In genomic region chr8:72443994-72444350, GRCm38 (mm10) we compare ENCODE assay signal across 8 mouse cellular contexts. TPM values are rescaled to one million over a fixed set of nuclear protein-coding genes. Genes with fewer than 3 reads are reported as not detected.
A peak's percentile ranks its signal among the peaks of the same experiment; 100 is the strongest.
DNase-seq lines count a peak whose midpoint lies in the region; ATAC-seq and TF ChIP-seq lines count a peak whose summit lies in the region.

No protein-coding gene starts in this region.

- H3K4me1 ChIP-seq in embryonic facial prominence, embryonic 11.5 days (ENCODE audit: control insufficient read depth, insufficient read depth, low read length), result no peaks in the 10 kb centered on the region
- H3K4me1 ChIP-seq in intestine, embryonic 14.5 days (replicated peaks; ENCODE audit: control insufficient read depth, insufficient read depth, low read length), result 0 out of 2 replicates have a peak, but pooled peaks cover 4% of the 10 kb centered on the region
- H3K4me1 ChIP-seq in midbrain, postnatal 0 days (ENCODE audit: insufficient read depth, low read length), result peaks cover 3% of the 10 kb centered on the region

- no peaks in the 10 kb centered on the region for H3K36me3 ChIP-seq in embryonic facial prominence, embryonic 11.5 days (replicated peaks; ENCODE audit: control insufficient read depth, insufficient read depth, low read depth, low read length)
- H3K36me3 ChIP-seq in intestine, embryonic 14.5 days (ENCODE audit: control insufficient read depth, insufficient read depth, low read length), result peaks cover 2% of the 10 kb centered on the region; the same call in 1 of the 2 replicates
- peaks cover 4% of the 10 kb centered on the region; the same call in 1 of the 2 replicates for H3K36me3 ChIP-seq in midbrain, postnatal 0 days (ENCODE audit: insufficient read depth, low read length)

- H3K4me2 ChIP-seq in embryonic facial prominence, embryonic 11.5 days (ENCODE audit: low read depth, low read length), result peak overlapping the region; percentile 45
- H3K4me2 ChIP-seq in intestine, embryonic 14.5 days (ENCODE audit: low read length), result peak overlapping the region; percentile 73
- peak overlapping the region; percentile 47 for H3K4me2 ChIP-seq in midbrain, postnatal 0 days (ENCODE audit: low read depth, low read length, poor library complexity, severe bottlenecking)

- H3K9ac ChIP-seq in embryonic facial prominence, embryonic 11.5 days (replicated peaks; ENCODE audit: low read length), result peak overlapping the region; percentile 79
- peak overlapping the region; percentile 55 for H3K9ac ChIP-seq in intestine, embryonic 14.5 days (ENCODE audit: low read length)
- peak overlapping the region; percentile 67 for H3K9ac ChIP-seq in midbrain, postnatal 0 days (replicated peaks; ENCODE audit: low read length, poor library complexity, severe bottlenecking)

- H3K9me3 ChIP-seq in embryonic facial prominence, embryonic 11.5 days (replicated peaks; ENCODE audit: control insufficient read depth, low read length), result no peaks in the 10 kb centered on the region
- no peaks in the 10 kb centered on the region for H3K9me3 ChIP-seq in intestine, embryonic 14.5 days (ENCODE audit: control insufficient read depth, low read length)
- H3K9me3 ChIP-seq in midbrain, postnatal 0 days (ENCODE audit: low read length), result no peaks in the 10 kb centered on the region

- TF ChIP-seq CTCF in layer of hippocampus, adult 2 months (conservative IDR thresholded peaks at IDR 0.05), result no peak; the same call in 1 of the 2 replicates
- TF ChIP-seq CTCF in midbrain, postnatal 0 days (IDR thresholded peaks at IDR 0.05), result no peak

- H3K27me3 ChIP-seq in embryonic facial prominence, embryonic 11.5 days (ENCODE audit: control insufficient read depth, insufficient read depth, low read length), result no peaks in the 10 kb centered on the region
- H3K27me3 ChIP-seq in intestine, embryonic 14.5 days (replicated peaks; ENCODE audit: control insufficient read depth, insufficient read depth, low read length), result no peaks in the 10 kb centered on the region
- H3K27me3 ChIP-seq in midbrain, postnatal 0 days (ENCODE audit: insufficient read depth, low read length), result no peaks in the 10 kb centered on the region

- no peak for DNase-seq in layer of hippocampus, adult 2 months (ENCODE audit: low spot score in 2 of 2)
- DNase-seq in layer of hippocampus, adult 8-10 months (ENCODE audit: low spot score in 2 of 2), result no peak
- no peak for DNase-seq in embryonic facial prominence, embryonic 11.5 days (ENCODE audit: low spot score)
- no peak for DNase-seq in intestine, embryonic 14.5 days (ENCODE audit: low spot score)
- no peak for DNase-seq in midbrain, postnatal 0 days (ENCODE audit: low spot score)
- DNase-seq in cerebellum, adult 11-12 months, result no peak
- DNase-seq in adrenal gland, postnatal 36 days, result no peak
- no peak for DNase-seq in layer of hippocampus, postnatal 25 days (ENCODE audit: extremely low spot score in 1 of 2, low spot score in 1 of 2)

- H3K4me3 ChIP-seq in layer of hippocampus, adult 2 months, result peak overlapping the region; percentile 60
- H3K4me3 ChIP-seq in embryonic facial prominence, embryonic 11.5 days (ENCODE audit: low read depth, low read length), result peak overlapping the region; percentile 42
- H3K4me3 ChIP-seq in intestine, embryonic 14.5 days (ENCODE audit: low read depth, low read length), result peak overlapping the region; percentile 53
- H3K4me3 ChIP-seq in midbrain, postnatal 0 days (ENCODE audit: low read depth, low read length), result peak overlapping the region; percentile 38

- peak overlapping the region; percentile 87 for H3K27ac ChIP-seq in layer of hippocampus, adult 2 months
- H3K27ac ChIP-seq in embryonic facial prominence, embryonic 11.5 days (replicated peaks; ENCODE audit: low read depth, low read length), result no peak overlapping the region
- H3K27ac ChIP-seq in intestine, embryonic 14.5 days (ENCODE audit: low read depth), result peak overlapping the region; percentile 29; the same call in 1 of the 2 replicates
- peak overlapping the region; percentile 52 for H3K27ac ChIP-seq in midbrain, postnatal 0 days (ENCODE audit: low read depth, low read length)

- peak; percentile 58; the same call in 1 of the 2 replicates for ATAC-seq in embryonic facial prominence, embryonic 11.5 days (replicated peaks; ENCODE audit: insufficient number of reproducible peaks, low FRiP score, low TSS enrichment, low read depth)
- ATAC-seq in intestine, embryonic 14.5 days (replicated peaks; ENCODE audit: low FRiP score, low TSS enrichment, low read depth), result peak; percentile 48
- ATAC-seq in midbrain, postnatal 0 days (ENCODE audit: low FRiP score), result peak; percentile 62

- 39% methylated on average over 6 of the region's 6 CpGs for WGBS in embryonic facial prominence, embryonic 11.5 days
- 42% methylated on average over 6 of the region's 6 CpGs for WGBS in intestine, embryonic 14.5 days
- 36% methylated on average over 6 of the region's 6 CpGs for WGBS in midbrain, postnatal 0 days

RNA-seq across cellular contexts. Expression of gene 1700030K09Rik, which starts 0.3 kb away (rescaled TPM):
- total RNA-seq in layer of hippocampus, adult 2 months (2021), result 10 to 100 TPM; 10.9 to 11.7 TPM
- 10 to 100 TPM in 3 of 4 experiments, 1 to 10 TPM in 1; 9.6 to 14.3 (median 12.0) TPM for total RNA-seq in layer of hippocampus, adult 8-10 months (2022)
- polyA plus RNA-seq in embryonic facial prominence, embryonic 11.5 days (2014; fragmentation: Nextera tagmentation; extraction: Ambion mirVana), result 12.2 and 12.3 TPM in 2 replicates
- polyA plus RNA-seq in intestine, embryonic 14.5 days (2014; fragmentation: Nextera tagmentation; extraction: Ambion mirVana), result 13.3 and 15.4 TPM in 2 replicates
- total RNA-seq in midbrain, postnatal 0 days (2014; rRNA removed), result 8.7 and 8.9 TPM in 2 replicates
- 14.7 TPM in 2 replicates for polyA plus RNA-seq in midbrain, postnatal 0 days (2015; fragmentation: Nextera tagmentation; extraction: Ambion mirVana)
- total RNA-seq in adrenal gland, postnatal 36 days (2021), result 1 to 10 TPM; 7.1 to 8.1 TPM
- total RNA-seq in layer of hippocampus, postnatal 25 days (2021), result 10 to 100 TPM; 12.9 to 15.4 TPM

RNA-seq across cellular contexts. Expression of gene Calr3, which starts 0.3 kb away (rescaled TPM):
- under 1 TPM; 0.52 to 0.90 TPM for total RNA-seq in layer of hippocampus, adult 2 months (2021)
- 1 to 10 TPM in 2 of 4 experiments, under 1 TPM in 1, not detected in 1; 0.83 to 1.2 (median 1.2) TPM for total RNA-seq in layer of hippocampus, adult 8-10 months (2022)
- polyA plus RNA-seq in embryonic facial prominence, embryonic 11.5 days (2014; fragmentation: Nextera tagmentation; extraction: Ambion mirVana), result 1.2 and 1.6 TPM in 2 replicates
- 1.7 and 1.9 TPM in 2 replicates for polyA plus RNA-seq in intestine, embryonic 14.5 days (2014; fragmentation: Nextera tagmentation; extraction: Ambion mirVana)
- 0.28 and 0.77 TPM in 2 replicates for total RNA-seq in midbrain, postnatal 0 days (2014; rRNA removed)
- polyA plus RNA-seq in midbrain, postnatal 0 days (2015; fragmentation: Nextera tagmentation; extraction: Ambion mirVana), result 1.0 and 1.2 TPM in 2 replicates
- 1 to 10 TPM; 3.7 to 4.3 TPM for total RNA-seq in adrenal gland, postnatal 36 days (2021)
- total RNA-seq in layer of hippocampus, postnatal 25 days (2021), result under 1 TPM; 0.69 to 0.85 TPM

RNA-seq across cellular contexts. Expression of gene Eps15l1, which starts 22.7 kb away (rescaled TPM):
- total RNA-seq in layer of hippocampus, adult 2 months (2021), result 10 to 100 TPM; 69.7 to 75.1 TPM
- 10 to 100 TPM; 69.5 to 77.8 (median 72.1) TPM for total RNA-seq in layer of hippocampus, adult 8-10 months (2022)
- polyA plus RNA-seq in embryonic facial prominence, embryonic 11.5 days (2014; fragmentation: Nextera tagmentation; extraction: Ambion mirVana), result 68.8 and 71.6 TPM in 2 replicates
- 60.6 and 61.9 TPM in 2 replicates for polyA plus RNA-seq in intestine, embryonic 14.5 days (2014; fragmentation: Nextera tagmentation; extraction: Ambion mirVana)
- total RNA-seq in midbrain, postnatal 0 days (2014; rRNA removed), result 65.7 and 66.4 TPM in 2 replicates
- polyA plus RNA-seq in midbrain, postnatal 0 days (2015; fragmentation: Nextera tagmentation; extraction: Ambion mirVana), result 51.3 and 51.9 TPM in 2 replicates
- total RNA-seq in adrenal gland, postnatal 36 days (2021), result 10 to 100 TPM; 38.6 to 52.6 TPM
- total RNA-seq in layer of hippocampus, postnatal 25 days (2021), result 10 to 100 TPM; 58.9 to 72.2 TPM

RNA-seq across cellular contexts. Expression of gene Cherp, which starts 31.1 kb away (rescaled TPM):
- 10 to 100 TPM; 83.1 TPM for total RNA-seq in layer of hippocampus, adult 2 months (2021)
- total RNA-seq in layer of hippocampus, adult 8-10 months (2022), result 10 to 100 TPM; 69.3 to 97.6 (median 83.2) TPM
- polyA plus RNA-seq in embryonic facial prominence, embryonic 11.5 days (2014; fragmentation: Nextera tagmentation; extraction: Ambion mirVana), result 55.7 and 63.4 TPM in 2 replicates
- 64.0 and 64.3 TPM in 2 replicates for polyA plus RNA-seq in intestine, embryonic 14.5 days (2014; fragmentation: Nextera tagmentation; extraction: Ambion mirVana)
- 33.4 and 51.4 TPM in 2 replicates for total RNA-seq in midbrain, postnatal 0 days (2014; rRNA removed)
- polyA plus RNA-seq in midbrain, postnatal 0 days (2015; fragmentation: Nextera tagmentation; extraction: Ambion mirVana), result 44.5 and 50.9 TPM in 2 replicates
- total RNA-seq in adrenal gland, postnatal 36 days (2021), result 10 to 100 TPM; 57.3 to 63.1 TPM
- total RNA-seq in layer of hippocampus, postnatal 25 days (2021), result 10 to 100 TPM; 67.2 to 79.6 TPM

RNA-seq across cellular contexts. Expression of gene Slc35e1, which starts 48.4 kb away (rescaled TPM):
- 10 to 100 TPM; 45.2 to 48.2 TPM for total RNA-seq in layer of hippocampus, adult 2 months (2021)
- 10 to 100 TPM; 42.8 to 55.5 (median 48.7) TPM for total RNA-seq in layer of hippocampus, adult 8-10 months (2022)
- 13.2 and 13.3 TPM in 2 replicates for polyA plus RNA-seq in embryonic facial prominence, embryonic 11.5 days (2014; fragmentation: Nextera tagmentation; extraction: Ambion mirVana)
- polyA plus RNA-seq in intestine, embryonic 14.5 days (2014; fragmentation: Nextera tagmentation; extraction: Ambion mirVana), result 11.2 and 13.5 TPM in 2 replicates
- 47.7 and 69.4 TPM in 2 replicates for total RNA-seq in midbrain, postnatal 0 days (2014; rRNA removed)
- polyA plus RNA-seq in midbrain, postnatal 0 days (2015; fragmentation: Nextera tagmentation; extraction: Ambion mirVana), result 11.1 and 12.0 TPM in 2 replicates
- total RNA-seq in adrenal gland, postnatal 36 days (2021), result 10 to 100 TPM; 36.2 to 37.7 TPM
- total RNA-seq in layer of hippocampus, postnatal 25 days (2021), result 10 to 100 TPM; 45.9 to 51.1 TPM
